Mouse (Mus musculus) thymus, postnatal 36 days (tissue): ENCODE measurements around the gene Nme3.
A peak's percentile ranks its signal among the peaks of the same experiment; 100 is the strongest.
"Not testable (repeated sequence)": the region's sequence is repeated elsewhere in the genome, so short reads cannot be mapped to it uniquely, and the experiment has no call there.

Experiments
- DNase-seq, 2 experiments: peaks; one replicate each; pipeline ENCODE4 v3.0.0; 2022; ENCODE audit warnings: mixed read lengths in 2 of 2

Nme3 gene

DNA sequence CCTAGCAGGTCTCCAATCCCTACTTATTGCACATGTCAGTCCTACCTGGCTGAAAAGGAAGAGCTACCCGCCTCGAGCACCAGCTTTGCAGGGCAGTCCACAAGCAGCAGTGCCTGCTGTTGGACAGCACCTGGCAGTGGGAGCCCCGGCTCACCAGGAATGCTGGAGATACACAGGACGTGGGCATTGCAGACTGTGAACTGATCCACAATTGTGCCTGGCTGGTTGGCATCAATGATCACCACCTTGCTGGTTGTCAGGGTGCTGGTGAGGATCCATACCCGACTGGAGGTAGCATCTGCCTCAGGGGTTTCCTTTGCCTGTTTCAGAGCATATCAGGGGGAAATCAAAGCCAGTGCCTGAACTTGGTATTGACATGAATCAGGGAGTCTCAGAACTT lies 5.8 kb downstream of the Nme3 start:
- DNase-seq: no peak

GRCm38 (mm10) chr17:24902671-24903474 lies 6.6 kb downstream of the Nme3 start:
- DNase-seq: peak in 1 of 2 experiments; percentile 39

DNA sequence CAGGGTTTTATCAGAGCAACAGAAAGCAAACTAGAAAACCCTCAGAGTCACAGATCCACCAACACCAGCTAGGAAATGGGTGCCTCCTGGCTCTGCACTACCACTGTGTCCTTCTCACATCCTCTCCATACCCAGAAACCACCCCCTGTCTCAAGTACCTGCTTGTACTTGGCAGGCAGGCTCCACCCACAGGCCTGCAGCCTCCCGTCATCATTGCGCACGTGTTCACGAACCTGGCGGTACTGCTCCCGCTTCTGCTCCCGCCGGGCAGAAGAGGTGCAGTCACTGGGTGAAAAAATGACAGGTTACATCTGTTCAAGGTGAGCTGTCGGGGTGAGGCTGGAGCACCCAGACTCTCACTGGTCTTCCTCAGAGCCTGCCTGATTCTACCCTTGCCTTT lies 7.5 kb downstream of the Nme3 start:
- DNase-seq: no peak

DNA sequence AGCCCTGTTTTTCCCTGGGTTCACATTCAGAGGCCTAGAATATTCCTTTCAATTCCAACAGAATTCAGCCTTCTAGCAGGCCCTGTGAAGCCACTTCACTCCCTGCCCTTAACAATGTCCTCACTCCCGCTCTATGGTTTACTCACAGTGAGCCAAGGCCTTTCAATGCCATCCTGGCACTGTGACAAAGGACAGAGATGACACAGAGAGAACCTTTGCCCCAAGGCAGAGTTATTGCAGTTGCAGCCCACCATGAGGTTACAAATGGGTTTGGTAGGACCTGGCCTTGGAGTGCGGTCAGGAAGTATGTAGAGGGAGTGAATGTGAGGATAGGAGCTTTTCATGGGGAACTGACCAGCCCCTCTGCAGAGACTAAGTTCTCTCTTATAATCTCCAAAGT lies 11.3 kb downstream of the Nme3 start:
- no peak for DNase-seq

DNA sequence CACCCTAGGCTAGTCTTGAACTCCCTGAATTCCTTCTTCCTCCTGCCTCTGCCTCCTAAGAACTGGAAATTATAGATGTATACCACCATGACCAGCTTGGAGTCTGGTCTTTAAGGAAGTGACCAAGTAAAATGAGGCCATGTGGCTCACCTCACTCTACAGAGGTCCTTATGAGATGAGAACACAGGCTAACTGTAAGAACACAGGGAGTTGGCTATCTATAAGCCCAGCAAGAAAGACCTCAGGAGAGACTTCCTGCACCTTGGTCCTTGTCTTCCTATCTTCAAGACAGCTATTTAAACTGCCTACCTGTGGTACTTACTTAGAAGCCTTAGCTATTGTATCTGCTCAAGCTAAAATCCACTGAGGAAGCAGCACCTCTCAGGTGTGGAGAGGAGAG lies 17.7 kb downstream of the Nme3 start:
- DNase-seq: no peak

DNA sequence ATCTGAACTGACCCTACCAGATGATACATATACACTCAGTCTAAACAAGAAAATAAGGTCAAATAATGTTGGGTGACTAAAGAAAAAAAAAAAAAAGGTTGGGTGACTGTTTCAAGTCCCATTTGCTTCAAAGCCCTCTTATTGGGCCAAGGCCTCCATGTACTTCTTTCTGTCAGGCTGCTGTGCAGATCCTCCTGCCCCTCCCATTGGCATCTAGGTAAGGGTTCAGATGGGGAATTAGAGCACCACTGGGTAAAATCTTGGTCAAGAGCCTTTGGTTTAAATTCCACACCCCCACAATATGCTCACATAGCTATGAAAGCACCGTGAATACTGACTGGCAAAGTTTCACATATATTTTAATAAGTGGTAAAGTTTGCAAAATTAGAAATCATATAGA lies 26.9 kb downstream of the Nme3 start:
- no peak for DNase-seq

DNA sequence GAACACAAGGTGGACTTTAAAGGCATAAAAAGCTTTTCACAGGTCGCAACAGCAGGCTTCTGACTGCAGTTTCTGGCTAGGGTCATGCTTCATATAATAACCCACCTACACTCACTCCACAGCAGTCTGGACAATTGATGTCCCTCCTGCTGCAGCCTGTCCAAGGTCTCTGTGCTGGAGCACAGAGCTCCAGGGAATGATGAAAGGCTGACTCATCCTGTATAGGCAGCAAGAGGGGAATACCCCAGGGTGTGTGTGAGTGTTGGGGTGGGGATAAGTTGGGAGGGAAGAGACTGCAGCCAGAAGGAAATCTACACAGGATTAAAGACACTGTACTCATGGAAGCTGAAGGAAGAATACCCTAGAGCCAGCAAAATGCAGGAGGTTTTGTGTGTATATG lies 33.2 kb downstream of the Nme3 start:
- no peak for DNase-seq

DNA sequence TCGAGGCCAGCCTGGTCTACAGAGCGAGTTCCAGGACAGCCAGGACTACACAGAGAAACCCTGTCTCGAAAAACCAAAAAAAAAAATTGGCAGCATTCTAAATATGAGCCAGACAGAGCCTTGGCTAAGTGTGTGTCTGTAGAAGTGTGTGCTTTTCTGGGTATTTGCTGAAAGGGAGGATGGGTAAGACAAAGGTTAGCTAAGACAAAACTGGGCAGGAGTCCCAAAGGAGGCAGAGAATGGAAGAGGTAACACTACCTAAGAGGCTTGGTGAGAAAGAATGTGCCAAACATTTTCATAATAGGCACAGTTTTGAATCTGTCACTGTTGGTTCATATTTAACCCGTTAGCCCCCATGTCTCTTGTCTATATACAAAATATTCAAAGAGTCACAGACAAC lies 36.1 kb downstream of the Nme3 start:
- DNase-seq: no peak

GRCm38 (mm10) chr17:24933163-24933562 lies 36.9 kb downstream of the Nme3 start:
- DNase-seq: no peak

- DNase-seq: no peak
These were observed 38.6 kb downstream of the Nme3 start for GRCm38 (mm10) chr17:24934926-24935325.

- no peak for DNase-seq
These were observed 39.4 kb downstream of the Nme3 start for GRCm38 (mm10) chr17:24935666-24936065.

- DNase-seq: peak; percentile 95
These were observed 40.2 kb downstream of the Nme3 start, which contains the start of gene Mapk8ip3 for GRCm38 (mm10) chr17:24936259-24937237. Gene Mapk8ip3 (minus strand): TSS chr17:24936977.

DNA sequence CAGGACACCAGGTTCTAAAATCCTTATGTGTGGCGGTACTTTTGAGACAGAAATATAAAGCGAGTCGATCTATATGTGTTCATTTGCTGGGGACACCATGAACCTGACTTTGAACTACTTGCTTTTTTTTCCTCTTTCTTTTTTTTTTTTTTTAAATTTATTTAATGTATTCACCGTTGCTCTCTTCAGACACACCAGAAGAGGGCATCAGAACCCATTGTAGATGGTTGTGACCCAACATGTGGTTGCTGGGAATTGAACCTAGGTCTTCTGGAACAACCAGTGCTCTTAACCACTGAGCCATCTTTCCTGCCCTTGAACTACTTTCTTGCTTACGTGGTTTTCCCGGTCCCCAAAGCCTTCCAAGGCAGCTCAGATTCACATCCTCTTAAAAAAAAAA lies 41.0 kb downstream of the Nme3 start:
- no peak for DNase-seq

- peak; percentile 40 to 46 for DNase-seq
These were observed 46.2 kb downstream of the Nme3 start for GRCm38 (mm10) chr17:24942453-24942852.

- no peak for DNase-seq
These were observed 46.7 kb downstream of the Nme3 start for GRCm38 (mm10) chr17:24943036-24943435.

DNA sequence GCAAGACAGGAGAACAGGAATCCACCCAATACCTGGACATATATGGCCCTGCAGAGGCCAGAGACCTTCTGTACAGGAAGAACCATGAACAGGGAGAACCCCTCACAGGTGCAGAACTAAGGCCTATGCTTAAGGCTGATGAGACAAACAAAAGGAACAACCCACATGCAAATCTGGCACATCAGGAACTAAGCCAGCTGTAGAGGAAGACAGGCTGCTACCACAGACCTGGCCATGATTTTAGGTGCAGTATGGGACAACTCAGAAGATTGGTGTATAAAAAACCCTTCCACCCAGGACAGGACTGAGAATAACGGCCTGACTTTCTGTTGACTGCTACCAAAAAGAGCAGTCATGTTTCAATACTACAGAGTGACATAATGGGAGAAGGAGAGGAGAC lies 47.3 kb downstream of the Nme3 start:
- not testable (repeated sequence) for DNase-seq
